Mouse (Mus musculus) lung, embryonic 15.5 days (tissue): ENCODE data around the gene Fgf8. TPM values are rescaled to one million over a fixed set of nuclear protein-coding genes. Genes with fewer than 3 reads are reported as not detected.

Experiments
- ATAC-seq: fragments of 200-750 bp; cut with Nextera tagmentation; 2 replicates; pipeline ENCODE4 v1.8.0; 2017; ENCODE audit warnings: moderate number of reproducible peaks, borderline replicate concordance; ENCODE audit not compliant: low FRiP score, low TSS enrichment; ENCODE audit errors: extremely low read depth
- H3K27ac ChIP-seq: fragments of 300-500 bp; sonication (generic); 2 replicates; pipeline ENCODE4 v1.5.1; 2015; ENCODE audit warnings: moderate library complexity, mild to moderate bottlenecking, inconsistent platforms
- H3K27me3 ChIP-seq: fragments of 300-500 bp; sonication (generic); 2 replicates; pipeline ENCODE4 v1.6.1; 2015; ENCODE audit warnings: inconsistent platforms
- H3K36me3 ChIP-seq: fragments of 300-500 bp; sonication (generic); 2 replicates; pipeline ENCODE4 v1.6.1; 2015; ENCODE audit warnings: inconsistent platforms
- H3K4me1 ChIP-seq: fragments of 300-500 bp; sonication (generic); 2 replicates; pipeline ENCODE4 v1.6.1; 2015; ENCODE audit warnings: inconsistent platforms
- H3K4me2 ChIP-seq: fragments of 300-500 bp; sonication (generic); 2 replicates; pipeline ENCODE4 v1.6.1; 2015; ENCODE audit warnings: inconsistent platforms, mild to moderate bottlenecking, moderate library complexity
- H3K4me3 ChIP-seq: fragments of 300-500 bp; sonication (generic); 2 replicates; pipeline ENCODE4 v1.5.1; 2015; ENCODE audit warnings: mild to moderate bottlenecking, inconsistent platforms
- H3K9ac ChIP-seq: fragments of 300-500 bp; sonication (generic); 2 replicates; pipeline ENCODE4 v1.6.1; 2015; ENCODE audit warnings: inconsistent platforms
- H3K9me3 ChIP-seq: fragments of 300-500 bp; sonication (generic); 2 replicates; pipeline ENCODE4 v1.6.1; 2016; ENCODE audit warnings: inconsistent platforms
- WGBS: fragments of 180-500 bp; shearing (Covaris S2); methylation state at CpG from one replicate; pipeline ENCODE4 v1.1.7; 2015; 5-methylcytosine and 5-hydroxymethylcytosine counted together
- polyA plus RNA-seq: library from polyadenylated mRNA; unstranded; fragments of >200 nt; fragmentation: Nextera tagmentation; extraction: Ambion mirVana; gene quantifications from 2 replicates; pipeline ENCODE4 v1.2.1, GENCODE M21; 2015

Fgf8 gene
- polyA plus RNA-seq, 1 experiment from 2014 or later, result not detected

DNA sequence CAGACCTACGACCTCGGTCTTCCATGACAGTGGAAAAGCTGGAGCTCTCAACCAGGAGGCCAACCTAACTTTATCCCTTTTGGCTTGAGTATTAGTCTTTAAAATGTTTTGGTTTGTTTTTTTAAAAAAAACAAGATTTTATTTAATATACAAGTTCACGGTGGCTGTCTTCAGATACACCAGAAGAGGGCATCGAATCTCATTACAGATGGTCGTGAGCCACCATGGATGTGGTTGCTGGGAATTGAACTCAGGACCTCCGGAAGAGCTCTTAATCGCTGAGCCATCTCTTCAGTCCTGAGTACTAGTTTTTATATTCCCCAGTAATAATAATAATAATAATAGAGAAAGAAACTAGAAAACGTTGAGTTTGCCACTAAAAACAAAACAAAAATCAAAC lies 39.0 kb upstream of the Fgf8 start:
- no peak for ATAC-seq
- Histone ChIP-seq H3K4me1 (peaks cover 26% of the 10 kb centered on the region), H3K27me3 (no peaks in the 10 kb centered on the region), H3K9me3 (no peaks in the 10 kb centered on the region), H3K9ac (peak overlapping the region; percentile 98; the same call in 1 of the 2 replicates), H3K27ac (no peak overlapping the region), H3K4me3 (peak overlapping the region; percentile 97), H3K4me2 (peak overlapping the region; percentile 67), H3K36me3 (peaks cover 24% of the 10 kb centered on the region)
- 52% methylated on average over 8 of the region's 8 CpGs for WGBS

DNA sequence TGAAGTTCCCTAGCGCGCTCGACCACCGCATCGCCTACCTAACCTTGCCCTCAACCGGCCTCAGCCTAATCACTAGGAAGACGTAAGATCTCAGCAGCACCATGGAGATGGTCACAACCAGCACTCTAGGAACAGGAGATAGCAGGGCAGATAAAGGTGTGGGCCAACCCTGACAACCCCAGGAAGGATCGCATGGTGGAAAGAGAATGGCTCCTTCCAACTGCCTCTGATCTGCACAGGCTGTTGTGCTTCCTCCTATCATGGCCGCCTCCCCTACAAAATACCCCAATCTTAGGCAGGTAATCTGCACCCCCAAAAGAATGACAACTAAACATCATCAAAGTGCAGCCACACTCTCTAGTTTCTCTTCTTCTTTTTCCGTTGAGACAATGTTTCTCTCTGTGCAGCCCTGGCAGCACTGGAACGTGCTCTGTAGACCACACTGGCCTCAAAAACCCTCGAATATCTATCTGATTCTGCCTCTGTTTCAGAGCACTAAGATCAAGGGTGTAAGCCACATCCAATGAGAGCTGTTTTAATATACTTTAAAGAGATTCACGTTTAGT lies 37.7 kb upstream of the Fgf8 start:
- no peak for ATAC-seq
- H3K9ac ChIP-seq, result no peak overlapping the region
- H3K27ac ChIP-seq, result no peak overlapping the region
- no peaks in the 10 kb centered on the region for H3K27me3 ChIP-seq
- H3K9me3 ChIP-seq, result no peaks in the 10 kb centered on the region
- peaks cover 36% of the 10 kb centered on the region for H3K36me3 ChIP-seq
- H3K4me1 ChIP-seq, result peaks cover 26% of the 10 kb centered on the region
- no peak overlapping the region for H3K4me3 ChIP-seq
- H3K4me2 ChIP-seq, result no peak overlapping the region
- 81% methylated on average over 13 of the region's 13 CpGs for WGBS

DNA sequence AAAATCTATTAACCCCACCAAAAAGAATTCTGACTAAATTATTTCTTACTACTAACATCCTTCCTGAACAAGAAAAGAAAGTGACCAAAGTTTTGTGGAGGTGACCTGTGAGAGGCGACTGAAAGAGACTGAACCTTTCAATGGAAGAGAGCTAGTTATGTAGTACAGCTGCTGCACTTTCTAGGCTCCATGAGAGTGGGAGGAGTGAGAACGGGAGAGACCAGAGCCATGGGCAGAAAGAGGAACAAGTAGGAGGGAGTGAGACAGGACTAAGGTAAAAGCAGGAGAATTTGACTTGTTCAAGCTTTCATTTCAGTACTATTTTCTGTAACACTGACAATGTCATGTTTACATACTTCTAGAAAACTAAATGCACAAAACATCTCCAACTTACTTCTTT lies 32.8 kb upstream of the Fgf8 start:
- ATAC-seq, result no peak
- Histone ChIP-seq H3K9ac (no peak overlapping the region), H3K4me1 (0 out of 2 replicates have a peak, but pooled peaks cover 5% of the 10 kb centered on the region), H3K4me3 (no peak overlapping the region), H3K9me3 (no peaks in the 10 kb centered on the region), H3K27ac (no peak overlapping the region), H3K27me3 (no peaks in the 10 kb centered on the region), H3K36me3 (peaks cover 84% of the 10 kb centered on the region), H3K4me2 (no peak overlapping the region)
- 74% methylated on average over 2 of the region's 2 CpGs for WGBS

DNA sequence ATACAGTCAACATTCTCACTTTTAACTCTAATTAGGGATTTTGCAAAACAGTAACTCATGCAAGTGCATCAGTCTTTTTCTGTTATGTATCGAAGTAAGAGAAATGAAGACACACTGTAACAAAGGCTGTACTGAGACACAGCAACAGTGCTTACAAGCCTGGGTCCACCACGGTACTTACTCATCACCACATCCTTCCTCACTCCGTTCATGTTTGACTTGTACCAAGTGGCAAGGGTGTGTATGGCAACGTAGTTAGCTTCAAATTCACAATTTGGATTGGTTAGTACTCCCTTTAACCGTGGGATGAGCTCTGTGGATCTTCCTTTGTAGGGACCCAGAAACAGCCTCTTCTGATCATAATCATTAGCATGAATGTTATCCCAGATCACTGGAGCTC lies 28.8 kb upstream of the Fgf8 start:
- Histone ChIP-seq H3K4me2 (no peak overlapping the region), H3K27ac (no peak overlapping the region), H3K4me1 (no peaks in the 10 kb centered on the region), H3K36me3 (peaks cover 95% of the 10 kb centered on the region), H3K9ac (no peak overlapping the region), H3K27me3 (no peaks in the 10 kb centered on the region), H3K4me3 (no peak overlapping the region), H3K9me3 (no peaks in the 10 kb centered on the region)
- WGBS, result 83% methylated on average over 5 of the region's 5 CpGs
- ATAC-seq, result no peak

DNA sequence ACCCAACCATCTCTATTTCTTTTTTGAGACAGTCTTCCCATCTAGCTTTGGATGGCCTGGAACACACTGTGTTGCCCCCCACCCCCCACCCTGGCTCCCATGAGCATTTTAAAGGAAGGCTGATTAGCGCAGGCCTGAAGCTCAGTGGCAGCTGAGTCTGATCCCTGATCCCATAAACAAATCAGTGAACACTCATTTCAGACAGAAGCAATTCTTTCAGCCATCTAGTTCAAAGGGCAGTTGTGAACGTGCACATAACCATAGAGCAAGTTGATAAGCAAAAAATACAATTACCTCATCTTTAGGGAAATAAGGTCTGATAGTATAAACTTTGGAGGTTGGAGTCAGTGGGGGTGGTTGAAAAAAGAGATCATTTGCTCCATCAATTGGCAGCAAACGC lies 18.1 kb upstream of the Fgf8 start:
- no peak overlapping the region for H3K27ac ChIP-seq
- ATAC-seq, result no peak
- H3K9me3 ChIP-seq, result no peaks in the 10 kb centered on the region
- 60% methylated on average over 3 of the region's 3 CpGs for WGBS
- no peaks in the 10 kb centered on the region for H3K27me3 ChIP-seq
- no peak overlapping the region for H3K4me2 ChIP-seq
- H3K4me3 ChIP-seq, result no peak overlapping the region
- peaks cover 89% of the 10 kb centered on the region for H3K36me3 ChIP-seq
- no peak overlapping the region for H3K9ac ChIP-seq
- no peaks in the 10 kb centered on the region for H3K4me1 ChIP-seq

DNA sequence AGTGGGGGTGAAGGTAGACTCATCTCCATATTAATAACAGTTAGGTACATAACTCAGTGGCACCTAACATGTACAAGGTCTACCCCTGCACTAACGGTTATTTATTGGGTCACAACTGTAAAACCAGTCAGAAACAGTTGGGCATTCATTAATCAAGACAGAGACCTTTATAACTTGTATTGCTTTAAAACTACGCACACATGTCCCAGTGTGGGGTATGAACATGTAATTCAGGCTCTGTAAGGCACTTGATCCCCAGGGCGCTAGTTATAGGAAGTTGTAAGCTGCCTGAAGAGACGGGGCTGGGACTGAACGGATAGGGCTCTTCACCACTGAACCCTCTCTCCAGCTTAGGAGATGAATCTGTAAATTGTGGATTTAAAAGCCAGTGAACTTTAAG lies 16.0 kb upstream of the Fgf8 start:
- no peak for ATAC-seq
- Histone ChIP-seq H3K4me2 (no peak overlapping the region), H3K36me3 (peaks cover 91% of the 10 kb centered on the region), H3K27ac (no peak overlapping the region), H3K4me1 (no peaks in the 10 kb centered on the region), H3K9me3 (no peaks in the 10 kb centered on the region), H3K27me3 (no peaks in the 10 kb centered on the region), H3K4me3 (no peak overlapping the region), H3K9ac (no peak overlapping the region)
- WGBS, result 90% methylated on average over 5 of the region's 5 CpGs

DNA sequence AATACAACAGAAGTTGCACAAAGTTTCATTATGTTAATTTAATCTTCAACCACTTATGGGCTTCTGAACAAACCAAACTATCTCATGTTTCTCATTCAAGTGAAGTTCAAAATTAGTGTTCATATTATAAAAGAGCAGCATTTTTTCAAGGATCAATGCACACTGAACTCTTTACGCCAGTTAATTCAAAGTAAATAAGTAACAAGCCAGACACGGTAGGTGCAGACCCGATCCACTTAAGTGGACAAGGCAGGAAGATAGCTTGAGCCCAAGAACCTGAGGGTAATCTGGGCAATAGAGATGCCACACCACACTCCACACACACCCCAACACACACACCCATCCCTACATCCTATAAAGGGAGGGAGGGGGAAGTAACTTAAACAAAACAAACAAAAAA lies 10.8 kb upstream of the Fgf8 start:
- no peak overlapping the region for H3K27ac ChIP-seq

DNA sequence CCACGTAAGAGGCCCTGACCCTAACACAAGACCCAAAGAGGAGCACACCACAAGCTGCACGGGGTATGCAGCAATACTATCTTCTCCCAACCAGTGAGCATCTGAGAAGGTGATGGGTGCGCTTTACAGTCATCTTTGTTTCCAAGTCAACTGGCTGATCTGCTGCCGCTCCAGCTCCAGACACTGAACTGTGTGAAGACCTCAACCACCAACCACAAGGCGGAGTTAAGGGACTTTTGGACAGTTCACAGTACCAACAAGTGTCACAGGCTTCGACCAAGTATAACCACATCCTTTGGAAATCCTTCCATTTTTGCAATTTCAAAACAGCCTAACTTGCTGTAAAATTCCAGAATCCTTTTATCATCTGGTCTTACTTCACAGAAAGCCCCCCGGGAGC lies 9.2 kb upstream of the Fgf8 start:
- Histone ChIP-seq H3K4me3 (no peak overlapping the region), H3K9me3 (no peaks in the 10 kb centered on the region), H3K4me1 (peaks cover 19% of the 10 kb centered on the region), H3K27ac (no peak overlapping the region), H3K36me3 (peaks cover 54% of the 10 kb centered on the region), H3K9ac (no peak overlapping the region), H3K4me2 (no peak overlapping the region), H3K27me3 (no peaks in the 10 kb centered on the region)
- no peak for ATAC-seq
- WGBS, result 92% methylated on average over 7 of the region's 7 CpGs

More for the DNA sequence above, 10.8 kb upstream of the Fgf8 start:
- Histone ChIP-seq H3K36me3 (peaks cover 71% of the 10 kb centered on the region), H3K4me3 (no peak overlapping the region), H3K9ac (no peak overlapping the region), H3K27me3 (no peaks in the 10 kb centered on the region), H3K4me1 (peaks cover 7% of the 10 kb centered on the region), H3K9me3 (no peaks in the 10 kb centered on the region), H3K4me2 (no peak overlapping the region)
- WGBS, result 88% methylated on average over 3 of the region's 3 CpGs
- no peak for ATAC-seq

DNA sequence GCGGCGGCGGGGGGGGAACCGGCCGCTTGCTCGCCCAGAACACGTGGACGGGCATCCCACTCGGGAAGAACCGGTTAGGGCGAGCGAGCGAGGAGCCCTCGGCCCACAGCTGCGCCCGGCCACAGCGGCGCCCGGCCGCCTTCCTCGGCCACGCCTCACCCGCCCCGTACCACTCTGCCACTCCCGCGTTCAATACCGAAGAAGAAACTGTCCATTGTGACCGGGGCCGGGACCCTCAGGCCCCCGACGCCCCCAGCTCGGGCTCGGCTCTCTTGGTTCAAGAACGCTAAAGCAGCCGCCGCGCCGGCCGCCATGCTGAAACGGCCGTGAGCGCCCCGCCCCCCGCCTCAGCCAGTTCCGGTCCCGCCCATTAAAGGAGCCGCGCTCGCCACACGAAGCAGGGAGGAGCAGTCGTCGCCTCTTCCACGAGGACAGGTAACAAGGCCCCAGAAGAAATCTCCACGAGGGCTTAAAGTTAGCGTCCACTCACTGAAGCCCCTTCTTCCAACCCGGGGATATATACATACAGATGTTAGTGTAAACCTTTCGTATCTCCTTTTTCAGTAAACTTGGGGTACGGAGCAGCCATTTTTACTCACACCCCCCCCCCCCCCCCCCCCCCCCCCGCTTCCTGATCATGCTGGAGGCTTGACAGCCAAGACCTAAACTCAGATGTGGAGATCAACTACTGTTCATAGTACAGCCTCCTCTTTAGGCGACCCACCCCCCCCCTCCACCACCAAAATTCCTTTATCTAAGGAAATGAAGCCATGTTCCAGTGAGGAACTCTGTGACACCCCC lies 6.7 kb upstream of the Fgf8 start, which contains the start of gene Npm3:
Npm3 (minus strand) TSS at position 349 of the 801 bp plus-strand sequence.
- peak; percentile 74 for ATAC-seq
- Histone ChIP-seq H3K4me3 (peak within 1 kb of the TSS; percentile 92), H3K36me3 (peaks cover 30% of the 10 kb centered on the region), H3K4me1 (peaks cover 35% of the 10 kb centered on the region), H3K4me2 (peak within 1 kb of the TSS; percentile 91), H3K27me3 (peaks cover 22% of the 10 kb centered on the region), H3K9ac (peak within 1 kb of the TSS; percentile 86), H3K27ac (peak within 1 kb of the TSS; percentile 44), H3K9me3 (no peaks in the 10 kb centered on the region)
- WGBS, result 2% methylated on average over 46 of the region's 60 CpGs

DNA sequence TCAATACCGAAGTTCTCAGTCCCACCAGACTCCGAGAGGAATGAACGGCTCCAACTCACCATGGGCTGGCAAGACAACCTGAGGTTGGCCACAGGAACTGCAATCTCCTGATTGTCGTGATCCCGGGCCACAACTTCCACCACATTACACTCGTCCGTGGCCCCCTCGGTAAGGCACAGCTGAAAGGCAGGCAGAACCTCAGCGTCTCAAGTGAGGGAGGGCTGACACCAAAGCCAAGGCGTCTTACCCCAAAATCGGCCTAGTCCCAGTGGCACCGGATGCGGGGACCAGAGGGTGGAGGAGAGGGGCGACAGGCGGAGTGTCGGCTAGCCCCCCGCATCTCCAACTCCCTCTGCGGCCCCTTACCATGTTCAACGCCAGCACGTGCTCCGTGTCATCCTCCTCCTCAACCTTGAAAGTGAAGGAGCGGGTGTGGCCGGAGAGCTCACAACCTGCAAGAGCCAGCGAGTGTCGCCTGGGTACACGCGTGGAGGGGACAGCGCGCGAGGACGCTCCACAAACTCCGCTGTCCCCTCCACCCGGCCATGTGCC lies 6.1 kb upstream of the Fgf8 start:
- Histone ChIP-seq H3K4me1 (peaks cover 35% of the 10 kb centered on the region), H3K36me3 (peaks cover 23% of the 10 kb centered on the region), H3K9ac (peak overlapping the region; percentile 86), H3K4me3 (peak overlapping the region; percentile 92), H3K9me3 (no peaks in the 10 kb centered on the region), H3K4me2 (peak overlapping the region; percentile 91), H3K27ac (peak overlapping the region; percentile 44; the same call in 1 of the 2 replicates), H3K27me3 (peaks cover 29% of the 10 kb centered on the region)
- 1% methylated on average over 33 of the region's 33 CpGs for WGBS
- peak; percentile 36; the same call in 1 of the 2 replicates for ATAC-seq

DNA sequence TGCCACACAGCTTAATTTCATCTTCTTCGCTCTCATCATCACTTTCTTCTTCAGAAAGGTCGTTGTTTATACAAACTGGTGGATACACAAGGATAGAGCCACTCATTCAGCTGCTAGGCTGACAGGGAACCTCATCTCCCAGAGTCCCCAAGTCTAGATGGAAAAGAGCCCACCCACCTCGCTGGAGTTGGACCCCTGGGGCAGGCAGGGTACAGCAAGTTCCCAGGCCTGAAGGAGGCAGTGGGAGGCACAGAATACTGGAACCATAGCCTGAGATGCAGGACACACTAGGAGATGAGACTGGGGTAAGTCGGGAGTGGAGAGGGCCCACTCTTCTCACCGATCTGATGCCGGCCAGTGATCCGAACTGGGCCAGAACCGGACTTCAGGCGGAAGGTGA lies 5.5 kb upstream of the Fgf8 start:
- Histone ChIP-seq H3K4me3 (peak overlapping the region; percentile 92), H3K9ac (peak overlapping the region; percentile 86; the same call in 1 of the 2 replicates), H3K27me3 (peaks cover 35% of the 10 kb centered on the region), H3K9me3 (no peaks in the 10 kb centered on the region), H3K27ac (no peak overlapping the region), H3K4me2 (peak overlapping the region; percentile 91), H3K36me3 (peaks cover 19% of the 10 kb centered on the region), H3K4me1 (peaks cover 37% of the 10 kb centered on the region)
- WGBS, result 34% methylated on average over 9 of the region's 9 CpGs
- peak; percentile 15; the same call in 1 of the 2 replicates for ATAC-seq
